Mouse (Mus musculus): Measurements from ENCODE around the gene Ube2v1.

Ube2v1 gene

DNA sequence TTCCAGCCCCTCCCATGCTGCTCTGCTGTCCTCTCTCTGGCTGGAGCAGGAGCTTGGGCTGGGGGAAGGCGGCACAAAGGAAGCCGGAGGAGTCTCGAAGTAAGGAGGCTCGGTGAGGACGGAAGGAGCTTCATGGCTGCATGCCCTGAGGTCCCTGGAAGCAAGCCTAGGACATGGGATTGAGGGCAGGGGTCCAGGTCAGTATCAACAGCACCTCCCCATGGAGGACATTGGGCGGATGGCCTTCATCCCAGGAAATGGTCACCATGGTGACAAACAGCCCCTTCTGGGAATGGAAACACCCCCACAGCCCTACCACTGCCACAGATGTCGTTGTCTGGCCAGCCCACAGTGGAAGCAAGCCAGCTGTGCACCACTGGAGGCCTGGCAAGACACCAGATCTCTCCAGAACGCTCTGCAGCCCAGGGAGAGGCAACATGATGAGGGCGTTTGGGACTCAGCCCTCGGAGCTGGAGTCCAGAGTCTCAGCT lies 37.4 kb downstream of the Ube2v1 start:
- DNase-seq (ENCODE audit: low spot score in 2 of 2): peak; percentile 68 to 79

DNA sequence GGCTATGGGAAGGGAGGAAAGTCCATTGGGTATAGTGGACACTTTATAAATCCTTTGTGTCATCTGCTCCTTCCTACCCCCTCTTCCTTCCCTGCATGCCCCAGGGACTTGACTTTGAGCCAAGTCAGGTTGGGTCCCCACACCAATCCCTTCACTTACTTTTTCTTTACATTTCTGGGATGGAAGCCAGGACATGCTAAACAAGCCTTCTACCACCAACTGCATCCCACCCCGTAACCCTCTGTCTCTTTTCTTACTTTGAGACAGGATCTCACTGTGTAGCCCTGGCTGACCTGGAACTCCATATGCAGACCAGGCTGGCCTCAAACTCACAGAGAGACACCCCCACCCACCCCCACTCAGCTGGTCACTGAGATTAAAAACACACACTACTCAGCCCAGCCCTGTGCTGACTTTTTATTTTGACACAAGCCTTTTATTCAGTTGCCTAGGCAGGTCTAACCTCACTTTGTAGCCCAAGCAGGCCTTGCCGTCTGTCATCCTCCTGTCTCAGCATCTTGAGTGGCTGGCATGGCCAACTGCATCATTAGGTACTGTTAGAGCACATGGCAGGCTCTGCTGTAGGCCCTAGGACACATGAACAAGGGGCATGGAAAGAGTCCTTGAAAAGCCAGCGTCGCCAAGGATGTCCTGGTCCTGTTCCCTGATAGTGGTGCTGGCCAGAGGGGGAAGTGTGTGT lies 38.2 kb downstream of the Ube2v1 start:
- no peak for DNase-seq (ENCODE audit: low spot score in 2 of 2)

DNA sequence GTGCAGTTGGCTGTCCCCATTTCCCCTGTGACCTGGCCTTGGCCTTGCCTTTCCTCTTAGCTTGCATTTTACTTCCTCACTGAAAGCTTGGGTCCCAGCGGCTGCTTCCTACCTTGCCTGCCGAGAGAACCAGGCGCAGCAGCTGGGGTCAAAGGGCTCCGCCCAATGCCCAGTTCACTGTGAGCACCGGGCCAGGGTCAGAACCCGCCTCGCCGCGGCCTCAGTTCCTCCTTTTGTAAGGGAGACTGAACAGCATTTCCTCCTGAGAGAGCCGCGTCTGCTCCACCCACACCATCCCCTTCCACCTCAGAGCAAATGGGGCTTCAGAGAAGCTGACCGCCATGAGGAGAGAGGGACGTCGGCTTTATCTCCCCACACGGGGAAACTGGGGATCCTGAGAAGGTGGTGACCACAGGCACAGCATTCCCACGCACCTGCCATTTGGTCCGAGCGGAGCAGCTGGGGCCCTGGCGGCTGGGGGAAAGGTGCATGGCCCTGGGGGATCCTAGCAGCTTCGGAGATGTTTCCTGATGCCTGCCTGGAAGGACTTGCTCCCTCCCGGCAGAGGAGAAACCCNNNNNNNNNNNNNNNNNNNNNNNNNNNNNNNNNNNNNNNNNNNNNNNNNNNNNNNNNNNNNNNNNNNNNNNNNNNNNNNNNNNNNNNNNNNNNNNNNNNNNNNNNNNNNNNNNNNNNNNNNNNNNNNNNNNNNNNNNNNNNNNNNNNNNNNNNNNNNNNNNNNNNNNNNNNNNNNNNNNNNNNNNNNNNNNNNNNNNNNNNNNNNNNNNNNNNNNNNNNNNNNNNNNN lies 42.9 kb downstream of the Ube2v1 start:
- no peak for DNase-seq (ENCODE audit: low spot score in 2 of 2)

DNA sequence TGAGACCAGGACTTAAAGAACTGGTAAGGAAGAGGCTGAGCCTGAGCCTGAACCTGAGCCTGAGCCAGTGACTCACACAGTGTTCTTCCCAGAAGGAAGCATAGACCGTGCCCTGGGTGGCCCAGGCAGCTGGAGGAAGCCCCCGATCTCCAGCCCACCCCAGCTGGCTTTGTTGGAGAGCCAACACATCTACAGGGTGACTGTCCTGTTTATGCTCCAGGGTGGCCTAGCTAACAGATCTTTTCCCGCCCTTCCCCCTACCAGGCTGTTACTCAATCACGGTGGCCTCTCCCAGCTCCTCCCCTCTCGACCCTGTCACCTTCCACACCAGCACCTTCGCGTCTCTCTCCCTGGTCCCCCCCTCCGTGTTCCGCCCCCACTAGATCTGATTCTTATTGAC lies 44.9 kb downstream of the Ube2v1 start:
- DNase-seq (ENCODE audit: low spot score in 2 of 2): no peak

DNA sequence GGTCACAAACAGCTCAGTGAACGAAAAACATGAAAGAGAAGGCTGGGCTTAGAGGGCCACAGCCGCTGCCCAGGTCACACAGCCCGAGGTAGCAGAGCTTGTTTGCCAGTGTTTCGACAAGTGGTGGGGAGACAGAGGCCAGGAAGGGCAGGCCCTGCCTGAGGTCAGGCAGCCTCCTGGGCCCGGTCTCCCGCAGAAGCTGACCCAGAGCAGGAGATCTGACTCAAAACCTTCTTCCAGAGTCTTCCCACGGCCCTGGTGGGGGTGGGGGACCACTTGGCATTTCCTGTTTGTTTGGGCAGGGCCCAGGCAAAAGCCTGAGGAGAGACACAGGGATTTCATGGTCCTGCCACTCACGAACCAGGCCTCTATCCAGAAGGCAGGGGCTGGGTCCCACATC lies 45.9 kb downstream of the Ube2v1 start:
- no peak for DNase-seq (ENCODE audit: low spot score in 2 of 2)

DNA sequence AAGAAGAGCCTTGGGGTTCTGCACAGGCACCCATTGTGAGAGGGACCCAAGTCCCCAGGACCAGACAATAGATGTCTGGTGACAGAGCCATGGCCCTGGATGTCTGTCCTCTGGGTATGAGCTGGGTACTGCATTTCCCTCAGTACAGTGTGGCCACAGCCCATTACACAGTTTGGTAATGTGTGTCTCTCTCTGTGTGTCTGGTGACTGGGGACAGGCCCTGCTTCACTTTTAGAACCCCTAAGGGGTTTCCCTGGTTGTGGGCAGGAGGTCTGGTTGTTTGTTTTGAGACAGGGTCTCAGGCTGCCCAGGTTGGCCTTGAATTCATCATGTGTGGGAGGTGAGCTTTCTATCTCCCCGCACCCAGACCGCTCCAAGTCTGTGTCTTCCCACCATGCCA lies 46.6 kb downstream of the Ube2v1 start:
- DNase-seq (ENCODE audit: low spot score in 2 of 2): no peak

DNA sequence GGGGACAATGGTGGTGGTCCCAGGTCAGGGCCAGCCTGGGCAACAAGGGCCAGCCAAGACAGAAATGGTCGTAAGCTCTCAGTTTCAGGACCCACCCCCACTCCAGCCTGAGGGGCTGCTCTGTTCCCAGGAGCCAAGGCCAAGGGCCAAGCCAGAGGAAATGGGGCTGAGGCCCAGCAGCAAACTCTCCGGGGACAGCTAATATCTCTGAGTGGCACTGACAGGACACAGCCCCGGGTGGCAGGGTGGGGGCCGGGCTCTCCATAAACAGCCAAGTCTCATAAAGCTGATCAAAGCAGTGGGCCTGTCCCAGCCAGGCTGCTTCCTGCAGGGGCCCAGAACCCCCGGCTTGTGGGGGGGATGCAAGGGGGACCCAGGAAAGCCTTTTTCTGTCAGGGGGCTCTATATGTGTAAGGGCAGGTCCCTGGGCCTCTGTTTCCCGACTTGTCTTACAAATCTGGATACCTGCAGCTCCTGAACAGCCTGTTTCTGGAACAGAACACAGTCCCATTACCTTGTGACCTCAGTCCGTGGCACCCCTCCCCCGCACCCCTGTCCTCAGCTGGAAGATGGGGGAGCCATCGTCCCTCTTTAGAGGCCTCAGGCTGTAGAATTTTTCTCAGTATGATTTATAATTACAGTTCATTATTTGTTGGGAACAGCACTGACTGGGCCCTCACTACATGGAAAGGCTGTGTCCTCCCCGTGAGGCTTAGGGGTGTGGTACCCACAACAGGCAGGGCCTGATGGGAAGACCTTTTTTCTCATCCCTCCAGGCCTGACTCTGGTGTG lies 48.5 kb downstream of the Ube2v1 start:
- no peak for DNase-seq (ENCODE audit: low spot score in 2 of 2)

DNA sequence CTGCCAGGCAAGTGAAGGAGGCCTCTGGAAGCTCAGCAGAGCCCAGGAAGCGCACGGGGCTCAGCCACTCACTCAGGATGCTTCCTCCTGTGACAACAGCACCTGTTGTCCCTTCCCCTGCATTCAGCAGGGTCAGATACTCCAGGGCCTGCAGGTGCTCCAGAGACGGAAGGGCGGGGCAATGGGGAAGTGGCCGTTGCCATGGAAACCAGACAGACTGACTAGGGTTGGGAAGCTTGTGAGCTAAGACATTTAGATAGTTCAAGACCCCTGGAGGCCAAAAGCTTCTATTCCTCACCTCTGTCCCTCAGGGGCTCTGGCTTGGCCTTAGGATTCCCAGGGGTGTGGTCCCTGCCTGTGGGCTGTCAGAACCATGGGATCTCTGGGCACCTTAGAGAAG lies 53.4 kb downstream of the Ube2v1 start:
- DNase-seq (ENCODE audit: low spot score in 2 of 2): no peak

DNA sequence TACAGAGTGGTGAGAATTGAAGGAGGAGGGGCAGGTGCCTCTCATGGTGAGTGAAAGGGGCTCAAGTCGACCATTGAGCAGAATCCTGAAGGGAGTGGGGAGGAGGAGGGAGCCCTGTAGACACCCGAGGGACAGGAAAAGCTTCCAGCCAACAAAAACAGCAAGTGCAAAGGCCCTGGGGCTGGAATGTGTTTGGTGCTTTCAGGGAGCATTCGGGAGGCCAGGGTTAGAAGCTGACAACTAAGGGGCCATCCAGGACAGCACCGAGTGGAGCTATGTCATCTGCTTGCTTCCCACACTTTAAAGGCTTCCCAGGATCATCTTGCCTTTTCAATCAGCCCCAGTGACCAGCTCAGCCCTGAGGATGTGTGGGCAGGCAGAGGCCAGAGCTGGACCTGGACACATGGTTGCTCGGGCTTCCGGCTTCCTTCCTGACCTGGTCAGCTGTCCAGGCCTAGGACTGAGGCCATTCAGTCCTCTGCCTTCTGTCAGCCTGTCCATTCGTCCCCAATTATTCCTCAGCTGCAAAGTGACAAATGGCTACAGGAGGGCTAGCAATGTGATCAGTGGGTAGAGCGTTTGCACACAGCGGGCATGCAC lies 54.6 kb downstream of the Ube2v1 start:
- no peak for DNase-seq (ENCODE audit: low spot score in 2 of 2)

DNA sequence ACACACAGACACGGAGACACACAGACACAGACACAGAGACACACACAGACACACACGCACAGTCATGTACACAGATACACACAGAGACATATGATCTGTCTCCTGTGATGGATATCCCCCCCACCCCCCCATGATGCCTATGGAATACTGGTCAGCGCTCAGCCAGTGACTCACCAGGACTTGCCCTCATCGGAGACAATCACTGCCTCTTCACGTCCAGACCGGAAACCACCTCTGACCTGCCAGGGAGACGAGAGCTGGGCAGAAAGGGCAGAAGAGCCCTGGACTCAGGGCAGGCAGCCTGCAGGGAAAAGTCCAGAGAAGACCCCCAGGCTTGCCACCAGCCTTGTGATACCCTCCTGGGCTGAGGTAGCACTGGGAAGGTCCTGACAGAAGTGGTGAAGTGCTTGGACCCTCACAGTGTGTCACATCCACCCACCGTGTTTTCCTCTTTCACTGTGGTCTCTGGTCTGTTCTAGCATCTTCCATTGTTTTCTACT lies 55.7 kb downstream of the Ube2v1 start:
- no peak for DNase-seq (ENCODE audit: low spot score in 2 of 2)

DNA sequence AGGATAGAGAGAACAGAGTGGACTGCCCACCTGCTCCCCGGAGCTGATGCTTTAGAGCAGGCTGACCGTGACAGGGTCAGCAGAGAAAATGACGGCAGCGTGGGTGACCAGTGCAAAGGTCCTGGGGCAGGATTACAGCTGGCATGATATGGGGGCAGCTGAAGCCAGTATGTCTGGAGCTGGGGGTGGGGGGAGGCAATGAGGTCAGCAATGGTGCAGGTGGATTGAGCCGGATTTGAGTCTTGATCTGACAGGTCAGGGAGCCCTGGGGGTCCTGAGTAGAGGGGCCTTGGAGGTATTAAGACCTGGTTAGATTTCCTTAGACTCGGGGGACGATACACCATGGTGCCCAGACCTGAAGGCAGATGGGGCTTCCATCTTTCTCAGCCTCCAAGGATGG lies 56.3 kb downstream of the Ube2v1 start:
- no peak for DNase-seq (ENCODE audit: low spot score in 2 of 2)

DNA sequence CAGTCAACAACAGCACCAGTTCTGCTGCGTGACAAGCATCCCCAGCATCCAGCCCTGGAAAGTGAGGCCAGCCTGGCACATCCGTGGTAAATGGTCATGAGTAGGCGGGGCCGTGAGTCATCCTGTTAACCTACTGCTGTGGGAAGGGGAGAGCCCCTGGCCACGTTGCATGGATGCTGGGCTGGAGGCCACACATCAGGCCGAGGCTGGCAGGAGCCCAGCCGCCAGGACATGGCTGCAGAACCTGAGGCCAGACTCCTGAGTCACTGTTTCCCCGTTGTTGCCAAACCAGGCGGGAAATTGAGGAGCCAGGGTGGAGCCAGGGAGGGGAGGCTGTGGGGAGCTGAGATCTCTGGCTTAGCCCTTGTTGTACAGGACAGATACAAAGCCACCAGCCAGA lies 57.1 kb downstream of the Ube2v1 start:
- DNase-seq (ENCODE audit: low spot score in 2 of 2): no peak

DNA sequence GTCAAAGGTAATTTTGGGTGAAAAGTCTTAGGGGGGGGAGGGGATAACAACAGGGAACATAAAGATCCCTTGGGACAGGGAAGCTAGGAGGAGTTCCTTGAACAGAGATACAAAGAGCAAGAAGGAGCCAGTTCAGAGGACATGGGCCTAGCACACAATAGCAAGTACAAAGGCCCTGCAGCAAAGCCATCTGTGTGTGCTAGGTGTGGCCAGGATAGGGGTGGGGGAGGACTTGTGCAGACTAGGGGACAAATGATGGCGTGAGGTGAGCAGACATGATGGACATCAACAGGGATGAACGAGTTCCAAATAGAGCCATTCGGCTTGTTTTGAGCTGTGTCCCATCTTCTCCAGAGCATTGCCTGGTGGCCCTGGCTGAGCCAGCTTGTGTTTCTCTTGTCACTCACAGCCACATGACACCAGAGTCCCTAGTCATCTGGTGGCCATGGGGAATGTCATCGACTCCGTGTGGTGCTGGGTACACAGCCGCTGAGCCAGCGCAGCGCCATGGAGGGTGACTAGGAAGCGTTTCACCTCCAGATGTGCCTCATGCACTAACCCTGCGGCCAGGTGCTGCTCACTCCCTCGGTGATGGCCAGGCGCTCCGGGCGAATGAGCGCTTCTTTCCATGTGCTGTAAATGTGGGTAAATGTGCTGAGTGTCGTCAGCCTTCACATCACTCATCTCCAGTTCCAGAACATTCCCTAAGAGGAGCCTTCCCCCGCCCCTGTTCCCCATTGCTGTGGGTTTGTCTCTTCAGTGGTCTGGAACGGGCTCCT lies 60.3 kb downstream of the Ube2v1 start:
- no peak for DNase-seq (ENCODE audit: low spot score in 2 of 2)

DNA sequence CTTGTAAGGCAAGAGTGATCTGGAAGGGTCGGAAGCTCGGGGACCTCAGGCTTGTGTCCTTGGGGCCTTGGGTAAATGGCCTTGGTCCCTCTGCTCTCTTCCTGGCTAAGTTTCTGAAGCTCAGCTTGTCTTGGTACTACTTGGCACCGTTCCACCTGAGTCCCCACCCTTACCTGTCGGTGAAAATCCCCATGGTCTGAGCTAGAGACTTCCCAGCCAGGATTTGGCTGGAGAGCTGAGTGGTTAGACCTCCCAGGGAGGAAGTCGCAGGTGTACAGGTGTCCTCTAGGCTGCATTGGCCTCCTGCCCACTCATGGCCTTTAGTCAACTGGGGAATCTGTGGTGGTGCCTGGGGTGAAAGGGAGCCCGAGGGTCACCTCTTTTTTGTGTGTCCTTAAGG lies 61.1 kb downstream of the Ube2v1 start:
- no peak for DNase-seq (ENCODE audit: low spot score in 2 of 2)

DNA sequence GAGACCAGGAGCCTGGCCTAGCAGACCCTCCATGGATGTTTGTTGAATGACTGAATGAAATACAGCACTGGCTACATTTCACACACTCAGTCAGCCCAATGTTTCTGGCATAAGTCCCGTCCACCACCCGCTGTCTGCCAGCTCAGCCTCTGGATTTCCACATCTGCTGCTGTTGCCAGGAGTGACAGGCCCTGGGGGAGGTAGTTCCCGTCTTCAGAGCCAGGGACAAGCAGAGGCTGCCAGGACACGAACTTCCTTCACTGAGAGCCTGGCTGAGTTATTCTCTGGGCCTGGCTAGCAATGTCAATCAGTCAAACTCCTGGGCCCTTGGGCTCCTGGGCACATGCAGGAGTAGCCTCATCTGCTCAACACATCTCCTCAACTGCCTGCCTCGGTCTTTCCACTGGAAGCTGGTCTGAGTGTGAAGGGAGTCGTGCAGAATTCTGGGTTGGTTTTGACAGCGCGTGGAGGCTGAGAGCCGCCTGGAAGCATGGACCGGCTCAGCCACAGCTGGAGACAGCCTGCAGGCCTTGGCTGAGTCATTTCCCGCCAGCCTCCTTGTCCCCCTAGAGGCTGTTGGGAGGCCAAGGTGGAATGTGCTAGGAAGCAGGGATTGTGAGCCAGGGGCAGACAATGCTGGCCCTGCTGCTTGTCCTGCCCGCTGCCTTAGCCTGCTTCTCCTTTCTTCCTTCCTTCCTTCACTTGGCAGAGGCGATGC lies 61.8 kb downstream of the Ube2v1 start:
- DNase-seq (ENCODE audit: low spot score in 2 of 2): peak in 1 of 2 experiments; percentile 45

DNA sequence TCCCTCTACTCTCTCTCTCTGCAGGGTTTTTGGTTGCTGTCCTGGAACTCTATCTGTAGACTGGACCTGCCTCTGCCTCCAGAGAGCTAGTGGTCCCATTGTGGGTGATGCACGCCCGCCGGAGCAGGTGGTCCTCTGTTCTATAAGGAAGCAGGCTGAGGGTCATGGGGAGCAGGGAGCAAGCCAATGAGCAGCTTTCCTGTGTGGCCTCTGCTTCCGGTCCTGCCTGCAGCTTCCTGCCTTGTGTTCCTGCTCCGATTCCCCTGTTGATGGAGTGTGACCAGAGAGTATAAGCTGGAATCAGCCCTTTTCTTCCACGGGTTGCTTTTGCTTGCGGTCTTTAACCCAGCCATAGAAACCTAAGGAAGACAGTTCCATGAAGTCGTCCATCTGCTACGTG lies 63.8 kb downstream of the Ube2v1 start:
- no peak for DNase-seq (ENCODE audit: low spot score in 2 of 2)

DNA sequence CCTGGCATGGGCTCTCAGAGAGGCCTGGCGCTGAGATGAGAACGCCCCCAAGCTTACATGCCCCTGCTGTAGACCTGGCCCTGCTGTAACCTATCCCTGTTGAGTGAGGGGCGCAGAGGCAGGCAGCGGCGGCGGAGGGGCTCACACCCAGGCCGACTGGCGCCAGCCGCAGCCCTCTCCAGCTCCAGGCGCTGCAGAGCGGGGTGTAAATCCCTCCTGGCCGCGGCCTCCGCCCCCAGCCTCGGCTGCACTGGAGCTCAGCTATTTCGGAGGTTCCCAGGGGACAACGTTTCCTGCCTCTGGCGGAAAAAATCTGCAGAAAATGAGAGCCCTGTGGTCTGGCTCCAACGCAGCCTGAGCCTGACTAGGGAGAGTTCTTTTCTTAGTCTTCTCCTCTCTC lies 66.2 kb downstream of the Ube2v1 start:
- no peak for DNase-seq (ENCODE audit: low spot score in 2 of 2)

DNA sequence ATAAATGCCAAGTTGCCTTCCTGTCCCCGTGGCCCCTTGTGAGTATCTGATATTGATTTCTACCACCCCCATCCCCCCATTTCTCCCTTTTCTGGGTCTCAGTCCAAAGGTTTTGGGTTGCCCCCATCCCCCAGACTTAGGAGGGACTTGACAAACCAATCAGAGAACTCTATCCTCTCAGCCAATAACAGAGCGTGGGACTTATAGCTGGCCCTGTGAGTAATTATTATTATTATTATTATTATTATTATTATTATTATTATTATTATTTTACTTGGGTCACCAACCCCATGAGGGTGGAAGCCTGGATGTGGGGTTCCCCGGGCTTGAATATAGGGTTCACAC lies 66.6 kb downstream of the Ube2v1 start:
- DNase-seq (ENCODE audit: low spot score in 2 of 2): no peak

DNA sequence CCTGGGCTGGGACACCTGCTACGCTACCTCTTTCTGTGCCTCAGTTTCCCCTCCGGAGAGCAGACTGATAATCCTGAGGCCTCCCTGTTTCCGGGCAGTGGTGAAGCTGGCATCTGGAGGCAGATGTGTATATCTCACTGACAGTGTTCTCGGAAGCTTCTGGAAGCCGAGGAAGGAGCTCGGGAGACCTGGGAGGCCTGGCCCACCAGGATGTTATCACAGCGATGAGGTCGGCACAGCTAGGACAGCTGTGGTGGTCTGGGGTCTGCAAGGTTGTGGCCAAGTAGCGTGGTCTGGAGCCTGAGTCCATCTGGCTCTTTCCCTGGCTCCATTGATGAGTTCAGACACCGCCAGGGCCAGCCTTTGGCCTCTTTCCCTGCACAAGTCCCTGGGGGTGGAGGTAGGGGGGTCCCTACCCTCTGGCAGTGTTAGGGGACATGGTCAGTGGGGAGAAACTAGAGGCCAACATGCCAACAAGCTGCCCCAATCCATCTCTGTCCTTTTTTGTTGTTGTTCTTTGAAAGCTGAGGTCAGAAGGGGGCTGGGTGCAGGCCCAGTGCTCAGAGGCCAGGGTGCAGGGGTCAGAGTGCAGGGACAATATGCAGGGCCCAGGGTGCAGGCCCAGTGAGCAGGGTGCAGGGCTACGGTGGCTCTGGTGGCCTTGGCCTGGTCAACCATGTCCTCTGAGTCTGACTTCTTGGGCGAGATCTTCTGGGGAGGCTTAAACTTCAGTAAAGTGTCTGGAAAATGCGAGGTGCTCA lies 67.2 kb downstream of the Ube2v1 start:
- DNase-seq (ENCODE audit: low spot score in 2 of 2): no peak

DNA sequence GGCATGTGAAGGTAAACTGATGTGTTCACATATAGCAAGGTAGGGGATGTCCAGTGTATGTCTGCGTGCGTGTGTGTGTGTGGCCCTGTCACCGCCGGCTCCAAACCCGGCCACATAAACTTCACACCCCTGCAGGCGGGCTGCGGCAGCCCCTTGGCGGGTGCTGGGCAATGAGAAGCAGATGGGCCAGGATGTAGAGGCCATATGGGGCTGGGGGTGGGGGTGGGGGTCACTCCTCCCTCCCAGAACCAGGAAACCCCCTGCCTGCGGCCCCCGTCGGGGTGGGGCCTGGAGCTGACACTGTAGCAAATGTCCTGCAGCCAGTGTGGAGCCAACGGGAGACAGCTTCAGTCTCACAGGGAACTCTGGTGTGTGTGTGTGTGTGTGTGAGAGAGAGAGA lies 68.2 kb downstream of the Ube2v1 start:
- DNase-seq (ENCODE audit: low spot score in 2 of 2): no peak
